Mouse (Mus musculus) heart, postnatal 4 days (tissue): ENCODE measurements at regions not wholly inside any gene's neighbourhood (a gene's known extent, or its start where the extent isn't known, plus 50 kb on each side); places are given as distances from the start of the nearest gene placed in this dataset.

Experiments
- DNase-seq: peaks from one replicate; pipeline ENCODE4 v3.0.0; 2021

- DNase-seq, result no peak
Observed at GRCm38 (mm10) chr2:159889701-159890100, 444.3 kb downstream of the Gm826 start.

GRCm38 (mm10) chr2:159884773-159885459 is 449.0 kb downstream of the Gm826 start:
- no peak for DNase-seq

GRCm38 (mm10) chr2:159866981-159867380 is 467.0 kb downstream of the Gm826 start:
- DNase-seq, result no peak

- DNase-seq, result no peak
Observed at GRCm38 (mm10) chr2:159866391-159866790, 467.6 kb downstream of the Gm826 start.

GRCm38 (mm10) chr2:159863185-159863584 is 470.8 kb downstream of the Gm826 start:
- DNase-seq, result no peak

GRCm38 (mm10) chr2:159853891-159854665 is 479.9 kb downstream of the Gm826 start:
- no peak for DNase-seq

- DNase-seq, result no peak
Observed at GRCm38 (mm10) chr2:159852959-159853358, 481.0 kb downstream of the Gm826 start.

- DNase-seq, result peak; percentile 14
Observed at GRCm38 (mm10) chr2:159832488-159833113, 501.4 kb downstream of the Gm826 start.

- peak; percentile 14 for DNase-seq
Observed at GRCm38 (mm10) chr2:159826417-159826816, 507.5 kb downstream of the Gm826 start.

- no peak for DNase-seq
Observed at GRCm38 (mm10) chr2:159818556-159818955, 515.4 kb downstream of the Gm826 start.

GRCm38 (mm10) chr2:159816344-159816743 is 517.6 kb downstream of the Gm826 start:
- DNase-seq, result no peak
